Mouse (Mus musculus): ENCODE measurements at regions not wholly inside any gene's neighbourhood (a gene's known extent, or its start where the extent isn't known, plus 50 kb on each side); places are given as distances from the start of the nearest gene placed in this dataset.
A peak's percentile ranks its signal among the peaks of the same experiment; 100 is the strongest.

GRCm38 (mm10) chr3:122676077-122676476 lies 52.7 kb upstream of the Pde5a start:
- DNase-seq: peak; percentile 12 to 37

GRCm38 (mm10) chr3:122676851-122677250 lies 51.9 kb upstream of the Pde5a start:
- no peak for DNase-seq

All from lung, adult 18-20 months (tissue).